Mouse (Mus musculus) testis, postnatal 10 days (tissue): ENCODE measurements around the gene Bcl6.
A peak's percentile ranks its signal among the peaks of the same experiment; 100 is the strongest.

ENCODE experiments used
- DNase-seq: peaks from one replicate; pipeline ENCODE4 v3.0.0; 2021; ENCODE audit warnings: low spot score

The Bcl6 gene

GRCm38 (mm10) chr16:23972901-23973300, 15.8 kb downstream of the Bcl6 start:
- no peak for DNase-seq

GRCm38 (mm10) chr16:23972126-23972740, 16.4 kb downstream of the Bcl6 start:
- no peak for DNase-seq

GRCm38 (mm10) chr16:23969919-23970318, 18.7 kb downstream of the Bcl6 start:
- DNase-seq = no peak

GRCm38 (mm10) chr16:23968888-23969287, 19.8 kb downstream of the Bcl6 start:
- DNase-seq = no peak

- no peak for DNase-seq
These were observed 21.4 kb downstream of the Bcl6 start for GRCm38 (mm10) chr16:23967301-23967700.

GRCm38 (mm10) chr16:23966066-23966465, 22.6 kb downstream of the Bcl6 start:
- DNase-seq = no peak

GRCm38 (mm10) chr16:23964706-23965367, 23.8 kb downstream of the Bcl6 start:
- no peak for DNase-seq

GRCm38 (mm10) chr16:23963896-23964668, 24.6 kb downstream of the Bcl6 start:
- no peak for DNase-seq

GRCm38 (mm10) chr16:23962401-23962800, 26.3 kb downstream of the Bcl6 start:
- no peak for DNase-seq

- DNase-seq = no peak
These were observed 29.7 kb downstream of the Bcl6 start for GRCm38 (mm10) chr16:23958938-23959337.

GRCm38 (mm10) chr16:23953959-23954260, 34.7 kb downstream of the Bcl6 start:
- no peak for DNase-seq

GRCm38 (mm10) chr16:23953189-23953958, 35.3 kb downstream of the Bcl6 start:
- peak; percentile 78 for DNase-seq

- no peak for DNase-seq
These were observed 36.4 kb downstream of the Bcl6 start for GRCm38 (mm10) chr16:23952101-23952727.

GRCm38 (mm10) chr16:23947654-23948053, 41.0 kb downstream of the Bcl6 start:
- no peak for DNase-seq

GRCm38 (mm10) chr16:23944801-23945200, 43.9 kb downstream of the Bcl6 start:
- no peak for DNase-seq

- DNase-seq = no peak
These were observed 54.3 kb downstream of the Bcl6 start for GRCm38 (mm10) chr16:23934397-23934796.

- no peak for DNase-seq
These were observed 56.4 kb downstream of the Bcl6 start, which contains the start of gene Rtp2 for GRCm38 (mm10) chr16:23932294-23932693. TSS of gene Rtp2 (minus strand) at chr16:23932394.

GRCm38 (mm10) chr16:23931275-23931674, 57.4 kb downstream of the Bcl6 start:
- no peak for DNase-seq

GRCm38 (mm10) chr16:23930426-23931073, 58.1 kb downstream of the Bcl6 start:
- DNase-seq = no peak

- DNase-seq = no peak
These were observed 61.1 kb downstream of the Bcl6 start for GRCm38 (mm10) chr16:23927301-23928114.

- DNase-seq = no peak
These were observed 65.7 kb downstream of the Bcl6 start for GRCm38 (mm10) chr16:23922906-23923305.
